Mouse (Mus musculus) heart, embryonic 16.5 days (tissue): ENCODE data around the gene Ehbp1. TPM values are rescaled to one million over a fixed set of nuclear protein-coding genes. Genes with fewer than 3 reads are reported as not detected.

Source experiments
- ATAC-seq: fragments of 200-750 bp; cut with Nextera tagmentation; replicated peaks from 2 replicates; pipeline ENCODE4 v1.8.0; 2017; ENCODE audit warnings: moderate number of reproducible peaks; ENCODE audit not compliant: insufficient read depth, low FRiP score; ENCODE audit errors: extremely low read depth
- H3K27ac ChIP-seq: fragments of 300-500 bp; sonication (generic); 2 replicates; pipeline ENCODE4 v1.5.1; 2014; ENCODE audit warnings: mild to moderate bottlenecking, low read length, control low read depth, moderate library complexity
- H3K27me3 ChIP-seq: fragments of 300-500 bp; sonication (generic); 2 replicates; pipeline ENCODE4 v1.6.1; 2014; ENCODE audit warnings: low read length, mixed read lengths; ENCODE audit not compliant: control insufficient read depth, insufficient read depth
- H3K36me3 ChIP-seq: fragments of 300-500 bp; sonication (generic); 2 replicates; pipeline ENCODE4 v1.6.1; 2014; ENCODE audit not compliant: control insufficient read depth, insufficient read depth
- H3K4me1 ChIP-seq: fragments of 300-500 bp; sonication (generic); 2 replicates; pipeline ENCODE4 v1.6.1; 2014; ENCODE audit warnings: low read length, mixed read lengths; ENCODE audit not compliant: control insufficient read depth, insufficient read depth
- H3K4me2 ChIP-seq: fragments of 300-500 bp; sonication (generic); 2 replicates; pipeline ENCODE4 v1.6.1; 2014; ENCODE audit warnings: low read depth, mild to moderate bottlenecking, control low read depth, low read length
- H3K4me3 ChIP-seq: fragments of 300-500 bp; sonication (generic); 2 replicates; pipeline ENCODE4 v1.5.1; 2014; ENCODE audit warnings: mild to moderate bottlenecking, control low read depth, low read length
- H3K9ac ChIP-seq: fragments of 300-500 bp; sonication (generic); 2 replicates; pipeline ENCODE4 v1.6.1; 2014; ENCODE audit warnings: low read length, control low read depth
- H3K9me3 ChIP-seq: fragments of 300-500 bp; sonication (generic); replicated peaks from 2 replicates; pipeline ENCODE4 v1.6.1; 2016; ENCODE audit warnings: low read length; ENCODE audit not compliant: control insufficient read depth
- WGBS: fragments of 180-500 bp; shearing (Covaris S2); extraction: QIAGEN DNeasy Blood & Tissue Kit; methylation state at CpG from one replicate; pipeline ENCODE4 v1.1.7; 2014; 5-methylcytosine and 5-hydroxymethylcytosine counted together
- polyA plus RNA-seq: library from polyadenylated mRNA; unstranded; fragments of >200 nt; fragmentation: Nextera tagmentation; extraction: Ambion mirVana; gene quantifications from 2 replicates; pipeline ENCODE4 v1.2.1, GENCODE M21; 2015

The Ehbp1 gene
- polyA plus RNA-seq, 1 experiment from 2014 or later: 55.8 TPM

- ATAC-seq: no peak
These were observed 72.9 kb downstream of the Ehbp1 start for GRCm38 (mm10) chr11:22269173-22269572.

GRCm38 (mm10) chr11:22267014-22267413, 75.1 kb downstream of the Ehbp1 start:
- Histone ChIP-seq H3K9ac (no peak overlapping the region), H3K4me1 (no peaks in the 10 kb centered on the region; the same call in 1 of the 2 replicates), H3K27ac (no peak overlapping the region), H3K36me3 (no peaks in the 10 kb centered on the region), H3K4me3 (no peak overlapping the region), H3K27me3 (no peaks in the 10 kb centered on the region), H3K9me3 (no peaks in the 10 kb centered on the region), H3K4me2 (no peak overlapping the region)
- ATAC-seq: no peak

More at GRCm38 (mm10) chr11:22269173-22269572, 72.9 kb downstream of the Ehbp1 start:
- Histone ChIP-seq H3K4me1 (peaks cover 3% of the 10 kb centered on the region), H3K9ac (no peak overlapping the region), H3K36me3 (no peaks in the 10 kb centered on the region), H3K4me2 (no peak overlapping the region), H3K27me3 (no peaks in the 10 kb centered on the region), H3K4me3 (no peak overlapping the region), H3K9me3 (no peaks in the 10 kb centered on the region), H3K27ac (no peak overlapping the region)
- 76% methylated on average over 3 of the region's 3 CpGs for WGBS

- Histone ChIP-seq H3K9me3 (0 out of 2 replicates have a peak, but pooled peaks cover 4% of the 10 kb centered on the region), H3K27ac (no peak overlapping the region), H3K4me2 (no peak overlapping the region), H3K4me3 (no peak overlapping the region), H3K4me1 (peaks cover 2% of the 10 kb centered on the region; the same call in 1 of the 2 replicates), H3K27me3 (no peaks in the 10 kb centered on the region), H3K9ac (no peak overlapping the region), H3K36me3 (no peaks in the 10 kb centered on the region)
- 89% methylated on average over 1 of the region's 1 CpGs for whole genome bisulfite sequencing
- no peak for ATAC-seq
These were observed 86.7 kb downstream of the Ehbp1 start for GRCm38 (mm10) chr11:22255418-22255817.

- no peaks in the 10 kb centered on the region for H3K4me1 ChIP-seq
- H3K4me2 ChIP-seq: no peak overlapping the region
- H3K27ac ChIP-seq: no peak overlapping the region
- H3K9me3 ChIP-seq: peaks cover 5% of the 10 kb centered on the region; the same call in 1 of the 2 replicates
- no peak for ATAC-seq
- H3K9ac ChIP-seq: no peak overlapping the region
- H3K36me3 ChIP-seq: no peaks in the 10 kb centered on the region
- no peak overlapping the region for H3K4me3 ChIP-seq
- no peaks in the 10 kb centered on the region for H3K27me3 ChIP-seq
- WGBS: 82% methylated on average over 2 of the region's 2 CpGs
These were observed 92.7 kb downstream of the Ehbp1 start for GRCm38 (mm10) chr11:22249363-22249762.

- Histone ChIP-seq H3K4me3 (no peak overlapping the region), H3K9ac (no peak overlapping the region), H3K27me3 (no peaks in the 10 kb centered on the region), H3K27ac (no peak overlapping the region), H3K9me3 (peaks cover 5% of the 10 kb centered on the region; the same call in 1 of the 2 replicates), H3K4me2 (no peak overlapping the region), H3K36me3 (no peaks in the 10 kb centered on the region), H3K4me1 (no peaks in the 10 kb centered on the region)
- WGBS: 58% methylated on average over 4 of the region's 4 CpGs
- ATAC-seq: no peak
These were observed 94.4 kb downstream of the Ehbp1 start for GRCm38 (mm10) chr11:22247736-22248135.

GRCm38 (mm10) chr11:22247069-22247468, 95.0 kb downstream of the Ehbp1 start:
- no peaks in the 10 kb centered on the region for H3K4me1 ChIP-seq
- no peak overlapping the region for H3K27ac ChIP-seq
- H3K27me3 ChIP-seq: no peaks in the 10 kb centered on the region
- ATAC-seq: no peak
- peaks cover 5% of the 10 kb centered on the region; the same call in 1 of the 2 replicates for H3K9me3 ChIP-seq
- H3K4me3 ChIP-seq: no peak overlapping the region
- no peak overlapping the region for H3K9ac ChIP-seq
- no peaks in the 10 kb centered on the region for H3K36me3 ChIP-seq
- no peak overlapping the region for H3K4me2 ChIP-seq

GRCm38 (mm10) chr11:22235558-22235957, 106.5 kb downstream of the Ehbp1 start:
- no peak overlapping the region for H3K4me3 ChIP-seq
- no peak for ATAC-seq
- no peak overlapping the region for H3K9ac ChIP-seq
- no peaks in the 10 kb centered on the region for H3K27me3 ChIP-seq
- H3K9me3 ChIP-seq: no peaks in the 10 kb centered on the region
- H3K4me2 ChIP-seq: no peak overlapping the region
- H3K4me1 ChIP-seq: peaks cover 5% of the 10 kb centered on the region; the same call in 1 of the 2 replicates
- peaks cover 3% of the 10 kb centered on the region; the same call in 1 of the 2 replicates for H3K36me3 ChIP-seq
- WGBS: 80% methylated on average over 5 of the region's 5 CpGs
- H3K27ac ChIP-seq: no peak overlapping the region

GRCm38 (mm10) chr11:22234739-22235138, 107.4 kb downstream of the Ehbp1 start:
- Histone ChIP-seq H3K4me1 (peaks cover 5% of the 10 kb centered on the region; the same call in 1 of the 2 replicates), H3K4me2 (no peak overlapping the region), H3K4me3 (no peak overlapping the region), H3K9me3 (no peaks in the 10 kb centered on the region), H3K27ac (no peak overlapping the region), H3K36me3 (peaks cover 3% of the 10 kb centered on the region; the same call in 1 of the 2 replicates), H3K9ac (no peak overlapping the region), H3K27me3 (no peaks in the 10 kb centered on the region)
- WGBS: 58% methylated on average over 1 of the region's 1 CpGs
- no peak for ATAC-seq

GRCm38 (mm10) chr11:22230906-22231305, 111.2 kb downstream of the Ehbp1 start:
- ATAC-seq: no peak
- Histone ChIP-seq H3K9me3 (no peaks in the 10 kb centered on the region), H3K27ac (no peak overlapping the region), H3K27me3 (no peaks in the 10 kb centered on the region), H3K36me3 (no peaks in the 10 kb centered on the region; the same call in 1 of the 2 replicates), H3K4me2 (no peak overlapping the region), H3K4me1 (peaks cover 5% of the 10 kb centered on the region; the same call in 1 of the 2 replicates), H3K4me3 (no peak overlapping the region), H3K9ac (no peak overlapping the region)
- 74% methylated on average over 6 of the region's 6 CpGs for WGBS
